Mouse (Mus musculus): ENCODE data around the gene Nat8.

- TF ChIP-seq TCF3 (IDR thresholded peaks at IDR 0.05; ENCODE audit: insufficient read length, low read depth) (no peak), CEBPB (IDR thresholded peaks at IDR 0.05; ENCODE audit: insufficient read depth, poor library complexity, severe bottlenecking) (no peak), POLR2A (IDR thresholded peaks at IDR 0.05; ENCODE audit: insufficient read length, low read depth) (no peak), MAX (IDR thresholded peaks at IDR 0.05; ENCODE audit: low read depth) (no peak), USF1 (IDR thresholded peaks at IDR 0.05; ENCODE audit: low read depth) (no peak), E2F4 (IDR thresholded peaks at IDR 0.05; ENCODE audit: insufficient read depth) (no peak)
Observed at GRCm38 (mm10) chr6:85813339-85813738, 18.5 kb downstream of the Nat8 start.
